Mouse (Mus musculus) testis, adult 2 months (tissue): ENCODE data around the gene Josd2. TPM values are rescaled to one million over a fixed set of nuclear protein-coding genes. Genes with fewer than 3 reads are reported as not detected.
A peak's percentile ranks its signal among the peaks of the same experiment; 100 is the strongest.

ENCODE experiments used
- H3K27ac ChIP-seq: fragments of 200-500 bp; 2 replicates; pipeline ENCODE4 v1.5.1; 2012; ENCODE audit warnings: low read depth, low read length; ENCODE audit not compliant: control insufficient read depth, insufficient read depth
- H3K27me3 ChIP-seq: fragments of 200-500 bp; 2 replicates; pipeline ENCODE4 v1.6.1; 2012; ENCODE audit warnings: mild to moderate bottlenecking, low read length, moderate library complexity; ENCODE audit not compliant: control insufficient read depth, insufficient read depth
- H3K36me3 ChIP-seq: fragments of 200-500 bp; 2 replicates; pipeline ENCODE4 v1.6.1; 2012; ENCODE audit warnings: mild to moderate bottlenecking, low read length; ENCODE audit not compliant: control insufficient read depth, insufficient read depth
- H3K4me1 ChIP-seq: fragments of 200-500 bp; 2 replicates; pipeline ENCODE4 v1.6.1; 2012; ENCODE audit warnings: low read length; ENCODE audit not compliant: control insufficient read depth, insufficient read depth
- H3K4me3 ChIP-seq: fragments of 200-500 bp; 2 replicates; pipeline ENCODE4 v1.5.1; 2012; ENCODE audit warnings: low read depth, mild to moderate bottlenecking, low read length, moderate library complexity, mixed read lengths; ENCODE audit not compliant: control insufficient read depth
- CTCF ChIP-seq: fragments of 200-500 bp; IDR thresholded peaks from 2 replicates; pipeline ENCODE4 v1.5.1; 2012; ENCODE audit warnings: low read depth, mild to moderate bottlenecking, inconsistent platforms, low read length, moderate library complexity; ENCODE audit not compliant: control insufficient read depth, insufficient read depth, insufficient replicate concordance
- POLR2A ChIP-seq: fragments of 200-500 bp; IDR thresholded peaks from 2 replicates; pipeline ENCODE4 v1.6.1; 2012; ENCODE audit warnings: low read depth, mild to moderate bottlenecking, inconsistent platforms, low read length, moderate library complexity; ENCODE audit not compliant: control insufficient read depth
- polyA plus RNA-seq: library from polyadenylated mRNA; depleted of rRNA; stranded (reverse); fragments of >200 nt; gene quantifications from 2 replicates; pipeline ENCODE4 v1.2.3, GENCODE M21; 2012; rRNA removed

Gene Josd2
- polyA plus RNA-seq = 118 and 120 TPM in 2 replicates

DNA sequence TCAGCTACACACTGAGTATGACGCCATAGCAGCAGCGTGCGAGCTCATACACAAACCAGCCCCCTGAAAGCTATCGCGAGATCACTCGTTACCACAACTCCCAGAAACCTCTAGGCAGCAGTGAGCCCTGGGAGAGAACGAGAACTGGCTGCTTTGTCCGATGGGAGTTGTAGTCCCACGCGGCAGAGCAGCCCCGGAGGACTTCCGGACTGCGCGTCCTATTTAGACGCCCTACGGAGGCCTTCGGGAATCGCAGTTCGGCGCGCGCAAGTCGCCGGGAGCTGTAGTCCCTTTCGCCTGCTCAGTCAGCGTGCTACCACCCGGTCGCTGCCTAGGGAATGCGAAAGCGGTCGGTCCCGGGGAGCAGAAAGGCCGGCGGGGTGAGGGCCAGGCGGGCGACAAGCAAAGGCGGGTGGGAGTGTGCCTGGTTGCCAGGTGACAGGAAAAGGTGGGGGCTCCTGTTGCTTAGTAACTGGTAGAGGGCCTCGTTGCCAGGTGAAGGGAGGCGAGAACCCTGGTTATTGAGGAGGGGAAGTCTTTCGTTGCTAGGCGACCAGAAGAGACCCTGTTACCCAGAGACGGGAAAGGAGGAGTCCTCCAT, at the start of gene Josd2:
TSS of gene Josd2 (plus strand) at position 170 of the 601 bp plus-strand sequence.
- Histone ChIP-seq H3K27ac (peak within 1 kb of the TSS; percentile 82), H3K4me1 (peaks cover 6% of the 10 kb centered on the region), H3K4me3 (peak within 1 kb of the TSS; percentile 93), H3K27me3 (no peaks in the 10 kb centered on the region), H3K36me3 (no peaks in the 10 kb centered on the region)
- TF ChIP-seq CTCF (no peak), POLR2A (peak; percentile 50; the same call in 1 of the 2 replicates)

DNA sequence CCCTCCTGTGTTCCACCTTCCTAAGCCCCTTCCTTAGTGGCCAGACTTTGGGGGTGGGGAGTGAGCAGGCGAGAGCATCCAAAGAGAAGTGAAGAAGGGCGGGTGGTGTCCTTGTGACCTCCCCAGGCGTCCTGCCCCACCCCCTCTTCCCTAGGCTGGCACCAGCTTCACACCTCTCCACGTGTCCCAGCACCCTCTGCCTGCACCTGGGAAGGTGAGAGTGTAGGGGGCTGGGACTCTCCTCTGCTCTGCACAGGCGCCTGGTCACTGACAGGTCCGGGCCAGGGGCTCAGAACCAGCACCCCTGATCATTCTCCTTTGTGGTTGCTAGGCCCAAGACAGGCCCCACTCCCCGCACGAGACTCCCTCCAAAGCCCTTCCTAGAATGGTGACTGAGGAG, 40.1 kb upstream of the Josd2 start:
- no peaks in the 10 kb centered on the region for H3K36me3 ChIP-seq
- 0 out of 2 replicates have a peak, but pooled peaks cover 2% of the 10 kb centered on the region for H3K27me3 ChIP-seq
- H3K27ac ChIP-seq = no peak overlapping the region
- no peak overlapping the region for H3K4me3 ChIP-seq
- H3K4me1 ChIP-seq = peaks cover 2% of the 10 kb centered on the region
- TF ChIP-seq CTCF (no peak), POLR2A (no peak)

DNA sequence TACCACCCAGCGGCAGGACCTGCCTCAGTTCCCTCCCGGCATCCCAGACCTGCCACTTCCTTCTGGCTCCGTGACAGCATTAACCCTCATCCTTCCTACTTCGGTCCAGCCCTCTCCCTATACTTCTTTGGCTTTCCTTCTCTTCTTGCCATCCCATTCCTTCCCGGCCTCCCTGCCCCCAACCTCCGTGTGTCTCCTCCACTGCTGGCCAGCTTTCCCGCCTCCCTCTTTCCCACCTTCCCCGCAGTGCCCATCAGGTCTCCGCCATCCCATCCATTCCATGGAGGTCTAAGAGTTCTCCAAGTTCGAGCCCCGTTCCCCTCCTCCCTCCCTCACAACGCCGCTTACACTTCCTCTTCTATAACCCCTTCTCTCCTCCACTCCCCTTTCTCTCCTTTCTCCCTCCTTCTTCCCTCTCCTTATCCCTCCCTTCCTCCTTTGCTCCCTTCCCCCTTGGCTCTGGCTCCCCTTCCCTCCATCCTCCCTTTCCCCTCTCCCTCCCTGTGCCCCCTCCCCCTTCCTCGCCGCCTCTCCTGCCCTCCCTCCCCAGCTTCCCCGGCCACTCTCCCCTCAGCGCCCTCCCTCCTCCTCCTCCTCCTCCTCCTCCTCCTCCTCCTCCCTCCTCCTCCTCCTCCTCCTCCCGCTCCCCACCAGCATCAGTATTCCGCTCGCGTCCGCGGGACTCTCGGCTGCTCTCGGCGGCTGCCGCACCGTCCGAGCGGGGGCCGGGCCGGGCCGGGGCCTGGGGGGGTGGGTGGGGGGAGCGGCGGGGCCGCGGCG, 39.4 kb upstream of the Josd2 start:
- Histone ChIP-seq H3K27me3 (0 out of 2 replicates have a peak, but pooled peaks cover 2% of the 10 kb centered on the region), H3K4me3 (no peak overlapping the region), H3K27ac (no peak overlapping the region), H3K4me1 (peaks cover 2% of the 10 kb centered on the region), H3K36me3 (no peaks in the 10 kb centered on the region)
- TF ChIP-seq CTCF (no peak), POLR2A (no peak)

DNA sequence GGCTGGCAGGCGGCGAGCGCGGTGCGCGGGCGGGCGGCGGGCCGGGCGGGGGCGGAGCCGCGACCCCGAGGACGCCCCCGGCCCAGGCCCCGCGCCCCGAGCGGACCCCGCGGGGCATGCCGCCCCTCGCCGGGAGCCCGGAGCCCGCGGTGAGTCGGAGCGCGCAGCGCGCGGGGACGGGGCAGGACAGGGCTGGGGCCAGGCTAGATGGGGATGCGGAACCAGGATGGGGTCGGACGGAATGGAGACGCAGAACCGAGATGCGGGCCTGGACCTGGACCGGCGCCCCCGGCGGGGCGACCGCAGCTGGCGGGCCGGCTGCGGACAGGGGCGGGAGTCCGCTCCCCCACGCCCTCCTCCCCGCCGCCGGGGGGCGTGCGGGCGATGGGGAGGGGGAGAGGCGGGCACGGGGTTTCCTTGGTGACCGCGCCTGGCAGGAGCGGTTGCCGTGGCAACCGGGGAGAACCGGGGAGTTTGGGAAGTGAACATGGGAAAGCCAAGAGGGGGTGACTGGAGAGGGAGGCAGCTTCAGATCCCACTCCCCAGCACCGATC, 38.7 kb upstream of the Josd2 start, which contains the start of gene Lrrc4b:
TSS of gene Lrrc4b (plus strand) at position 51 of the 554 bp plus-strand sequence.
- Histone ChIP-seq H3K27ac (no peak within 1 kb of the TSS), H3K36me3 (no peaks in the 10 kb centered on the region), H3K4me3 (peak within 1 kb of the TSS; percentile 64), H3K4me1 (peaks cover 6% of the 10 kb centered on the region), H3K27me3 (0 out of 2 replicates have a peak, but pooled peaks cover 2% of the 10 kb centered on the region)
- TF ChIP-seq CTCF (no peak), POLR2A (no peak)

DNA sequence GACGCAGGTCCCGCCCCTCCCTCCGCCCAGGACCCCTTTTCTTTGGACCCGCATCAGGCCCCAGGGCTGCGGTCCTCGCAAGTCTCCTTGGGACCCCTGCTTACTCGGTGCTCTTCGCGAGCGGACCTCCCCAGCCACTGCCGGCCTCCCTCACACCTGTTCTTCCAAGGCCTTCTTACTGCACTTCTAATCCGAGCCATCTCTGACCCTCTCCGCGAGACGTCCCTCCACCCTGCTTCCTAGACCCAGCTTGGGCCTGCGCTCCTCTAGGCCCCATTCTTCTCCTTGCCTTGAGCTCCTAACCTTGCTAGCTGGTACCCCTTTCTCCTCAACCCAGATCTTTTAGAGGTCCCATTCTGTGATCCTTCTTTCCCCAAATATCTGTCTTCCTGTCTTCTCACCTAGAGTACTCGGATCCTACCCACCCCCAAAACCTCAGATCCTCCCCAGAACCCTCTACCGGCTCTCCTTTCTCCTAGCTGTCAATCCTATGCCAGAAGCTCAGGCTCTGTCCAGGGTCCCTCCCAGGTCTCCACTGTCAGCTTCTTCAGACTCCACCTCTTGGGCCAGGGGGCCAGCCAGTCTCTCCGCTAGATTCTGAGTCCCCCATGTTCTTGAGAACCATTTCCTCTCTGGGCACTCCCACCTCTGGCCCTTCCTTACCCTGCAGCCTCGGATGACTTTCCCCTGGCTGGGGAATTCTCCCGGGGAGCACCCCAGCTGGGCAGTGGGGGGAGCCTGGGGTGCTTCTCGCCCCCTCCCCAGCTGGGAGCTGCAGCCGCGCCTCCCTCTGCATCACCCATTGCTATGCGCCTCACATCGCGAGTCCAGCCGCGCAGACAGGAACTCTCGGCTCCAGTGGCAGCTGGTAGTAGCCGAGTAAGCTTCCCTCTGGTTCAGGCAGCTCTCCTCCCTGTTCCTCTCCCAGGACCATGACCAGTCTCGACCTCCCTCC, 38.0 kb upstream of the Josd2 start:
- H3K4me3 ChIP-seq = peak overlapping the region; percentile 16
- no peak overlapping the region for H3K27ac ChIP-seq
- H3K27me3 ChIP-seq = 0 out of 2 replicates have a peak, but pooled peaks cover 2% of the 10 kb centered on the region
- TF ChIP-seq CTCF (no peak), POLR2A (no peak)
- H3K4me1 ChIP-seq = peaks cover 10% of the 10 kb centered on the region
- H3K36me3 ChIP-seq = no peaks in the 10 kb centered on the region

DNA sequence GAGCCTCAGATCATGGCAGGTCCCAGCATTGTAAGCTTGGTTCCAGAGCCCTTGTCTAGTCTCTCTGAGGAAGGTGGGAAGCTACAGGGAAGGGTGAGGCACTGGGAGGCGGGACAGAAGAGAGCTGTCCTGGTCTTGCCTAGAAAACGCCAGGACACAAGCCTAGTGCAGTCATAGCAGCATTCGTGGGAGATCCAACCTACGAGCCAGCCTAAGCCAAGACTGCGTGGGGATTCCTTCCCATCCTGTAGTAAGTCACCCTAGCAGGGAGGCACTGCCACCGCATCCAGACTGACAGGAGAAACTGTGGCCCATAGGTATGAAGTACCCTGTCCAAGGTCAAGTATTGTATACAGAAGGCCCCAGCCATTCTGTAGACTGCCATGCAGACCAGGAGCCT, 35.2 kb upstream of the Josd2 start:
- Histone ChIP-seq H3K36me3 (no peaks in the 10 kb centered on the region), H3K27ac (no peak overlapping the region), H3K27me3 (0 out of 2 replicates have a peak, but pooled peaks cover 2% of the 10 kb centered on the region), H3K4me1 (peaks cover 10% of the 10 kb centered on the region), H3K4me3 (no peak overlapping the region)
- TF ChIP-seq CTCF (no peak), POLR2A (no peak)
